Mouse (Mus musculus): ENCODE measurements around the gene Oprm1. TPM values are rescaled to one million over a fixed set of nuclear protein-coding genes. Genes with fewer than 3 reads are reported as not detected.

Oprm1 gene
- polyA plus RNA-seq, 1 experiment = 2.1 TPM

GRCm38 (mm10) chr10:6980236-6980635 lies 221.9 kb downstream of the Oprm1 start:
- peak; percentile 36 to 46 for DNase-seq
- peak overlapping the region; percentile 95 for H3K4me3 ChIP-seq (replicated peaks; ENCODE audit: insufficient read depth, low read depth, low read length)
- no peaks in the 10 kb centered on the region for H3K27me3 ChIP-seq (ENCODE audit: control insufficient read depth, insufficient read depth, low read length)
- TF ChIP-seq POLR2A (IDR thresholded peaks at IDR 0.05; ENCODE audit: borderline replicate concordance, insufficient read depth, low read length) = peak; percentile 24; the same call in 1 of the 2 replicates
- TF ChIP-seq CTCF (IDR thresholded peaks at IDR 0.05; ENCODE audit: borderline replicate concordance, insufficient read depth, low read depth, low read length) = no peak
- WGBS = under 1% methylated on average over 6 of the region's 6 CpGs
- no peaks in the 10 kb centered on the region; the same call in 1 of the 2 replicates for H3K4me1 ChIP-seq (ENCODE audit: control insufficient read depth, insufficient read depth, low read length)
- H3K27ac ChIP-seq (ENCODE audit: insufficient read depth, low read length) = peak overlapping the region; percentile 94

DNA sequence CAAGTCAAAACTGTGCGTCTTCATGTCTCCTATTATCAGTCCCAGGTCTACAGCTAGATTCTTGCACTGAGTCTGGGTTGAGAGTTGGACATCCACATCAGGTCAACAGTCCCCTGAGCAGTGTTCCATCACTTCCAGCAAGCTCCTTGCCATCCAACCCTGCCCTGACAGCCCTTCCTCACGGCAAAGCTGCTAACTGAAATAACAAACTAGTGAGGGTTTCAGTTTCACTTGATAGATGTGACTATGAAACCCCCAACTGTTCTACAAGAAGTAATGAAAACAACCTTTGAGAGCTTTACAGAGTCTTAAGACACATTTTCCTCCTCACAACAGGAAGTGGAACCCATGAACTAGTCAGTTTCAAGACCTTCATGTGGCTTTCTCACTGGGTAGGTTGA lies 224.4 kb downstream of the Oprm1 start:
- H3K27ac ChIP-seq (ENCODE audit: insufficient read depth, low read length) = no peak overlapping the region
- TF ChIP-seq POLR2A (IDR thresholded peaks at IDR 0.05; ENCODE audit: borderline replicate concordance, insufficient read depth, low read length) = no peak
- no peak for TF ChIP-seq CTCF (IDR thresholded peaks at IDR 0.05; ENCODE audit: borderline replicate concordance, insufficient read depth, low read depth, low read length)
- no peaks in the 10 kb centered on the region for H3K27me3 ChIP-seq (ENCODE audit: control insufficient read depth, insufficient read depth, low read length)
- WGBS = 86% methylated on average over 2 of the region's 2 CpGs
- no peaks in the 10 kb centered on the region; the same call in 1 of the 2 replicates for H3K4me1 ChIP-seq (ENCODE audit: control insufficient read depth, insufficient read depth, low read length)
- H3K4me3 ChIP-seq (replicated peaks; ENCODE audit: insufficient read depth, low read depth, low read length) = no peak overlapping the region
- DNase-seq = no peak

- DNase-seq = no peak
- TF ChIP-seq CTCF (IDR thresholded peaks at IDR 0.05; ENCODE audit: borderline replicate concordance, insufficient read depth, low read depth, low read length) = no peak
- TF ChIP-seq POLR2A (IDR thresholded peaks at IDR 0.05; ENCODE audit: borderline replicate concordance, insufficient read depth, low read length) = no peak
- Histone ChIP-seq H3K27me3 (ENCODE audit: control insufficient read depth, insufficient read depth, low read length) (no peaks in the 10 kb centered on the region), H3K4me1 (ENCODE audit: control insufficient read depth, insufficient read depth, low read length) (no peaks in the 10 kb centered on the region), H3K4me3 (replicated peaks; ENCODE audit: insufficient read depth, low read depth, low read length) (no peak overlapping the region), H3K27ac (ENCODE audit: insufficient read depth, low read length) (no peak overlapping the region)
- WGBS = 99% methylated on average over 2 of the region's 2 CpGs
These were observed 225.1 kb downstream of the Oprm1 start for GRCm38 (mm10) chr10:6983431-6983830.

- no peak overlapping the region for H3K4me3 ChIP-seq (replicated peaks; ENCODE audit: insufficient read depth, low read depth, low read length)
- no peak for DNase-seq
- TF ChIP-seq POLR2A (IDR thresholded peaks at IDR 0.05; ENCODE audit: borderline replicate concordance, insufficient read depth, low read length) (no peak), CTCF (IDR thresholded peaks at IDR 0.05; ENCODE audit: borderline replicate concordance, insufficient read depth, low read depth, low read length) (no peak)
- H3K27ac ChIP-seq (ENCODE audit: insufficient read depth, low read length) = no peak overlapping the region
- H3K27me3 ChIP-seq (ENCODE audit: control insufficient read depth, insufficient read depth, low read length) = no peaks in the 10 kb centered on the region
- no peaks in the 10 kb centered on the region for H3K4me1 ChIP-seq (ENCODE audit: control insufficient read depth, insufficient read depth, low read length)
- WGBS = 85% methylated on average over 4 of the region's 4 CpGs
These were observed 227.9 kb downstream of the Oprm1 start for GRCm38 (mm10) chr10:6986246-6986645.

GRCm38 (mm10) chr10:6987399-6988098 lies 229.2 kb downstream of the Oprm1 start:
- no peak for DNase-seq
- no peak overlapping the region for H3K4me3 ChIP-seq (replicated peaks; ENCODE audit: insufficient read depth, low read depth, low read length)
- WGBS = 78% methylated on average over 4 of the region's 4 CpGs
- no peaks in the 10 kb centered on the region for H3K27me3 ChIP-seq (ENCODE audit: control insufficient read depth, insufficient read depth, low read length)
- no peak overlapping the region for H3K27ac ChIP-seq (ENCODE audit: insufficient read depth, low read length)
- no peak for TF ChIP-seq CTCF (IDR thresholded peaks at IDR 0.05; ENCODE audit: borderline replicate concordance, insufficient read depth, low read depth, low read length)
- no peak for TF ChIP-seq POLR2A (IDR thresholded peaks at IDR 0.05; ENCODE audit: borderline replicate concordance, insufficient read depth, low read length)
- H3K4me1 ChIP-seq (ENCODE audit: control insufficient read depth, insufficient read depth, low read length) = no peaks in the 10 kb centered on the region

DNA sequence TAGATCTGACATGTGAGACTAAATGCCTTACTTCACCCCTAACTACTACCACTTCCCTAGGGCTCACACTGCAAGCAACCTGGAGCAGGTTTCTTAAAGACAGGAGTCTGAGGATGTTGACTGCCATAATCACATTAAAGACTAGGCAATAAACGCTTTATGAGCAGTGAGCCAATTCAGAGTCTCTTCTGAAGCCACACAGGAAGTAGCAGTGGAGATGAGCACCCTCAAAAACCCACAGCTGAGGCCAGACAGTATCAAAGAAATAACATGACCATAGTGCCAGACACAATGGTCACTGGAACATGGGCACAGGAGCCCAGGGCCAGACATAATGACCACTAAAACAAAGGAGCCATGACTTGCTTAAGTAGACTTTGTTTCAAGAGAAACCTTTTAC lies 230.2 kb downstream of the Oprm1 start:
- WGBS = 80% methylated on average over 1 of the region's 1 CpGs
- DNase-seq = no peak
- TF ChIP-seq CTCF (IDR thresholded peaks at IDR 0.05; ENCODE audit: borderline replicate concordance, insufficient read depth, low read depth, low read length) = no peak
- TF ChIP-seq POLR2A (IDR thresholded peaks at IDR 0.05; ENCODE audit: borderline replicate concordance, insufficient read depth, low read length) = no peak
- Histone ChIP-seq H3K27ac (ENCODE audit: insufficient read depth, low read length) (no peak overlapping the region), H3K4me3 (replicated peaks; ENCODE audit: insufficient read depth, low read depth, low read length) (no peak overlapping the region), H3K4me1 (ENCODE audit: control insufficient read depth, insufficient read depth, low read length) (no peaks in the 10 kb centered on the region), H3K27me3 (ENCODE audit: control insufficient read depth, insufficient read depth, low read length) (no peaks in the 10 kb centered on the region)

- Histone ChIP-seq H3K27ac (ENCODE audit: insufficient read depth, low read length) (no peak overlapping the region), H3K4me3 (replicated peaks; ENCODE audit: insufficient read depth, low read depth, low read length) (no peak overlapping the region), H3K4me1 (ENCODE audit: control insufficient read depth, insufficient read depth, low read length) (peaks cover 4% of the 10 kb centered on the region; the same call in 1 of the 2 replicates), H3K27me3 (ENCODE audit: control insufficient read depth, insufficient read depth, low read length) (no peaks in the 10 kb centered on the region)
- no peak for DNase-seq
- WGBS = 94% methylated on average over 3 of the region's 3 CpGs
- TF ChIP-seq CTCF (IDR thresholded peaks at IDR 0.05; ENCODE audit: borderline replicate concordance, insufficient read depth, low read depth, low read length) = no peak
These were observed 238.6 kb downstream of the Oprm1 start for GRCm38 (mm10) chr10:6996895-6997294.

DNA sequence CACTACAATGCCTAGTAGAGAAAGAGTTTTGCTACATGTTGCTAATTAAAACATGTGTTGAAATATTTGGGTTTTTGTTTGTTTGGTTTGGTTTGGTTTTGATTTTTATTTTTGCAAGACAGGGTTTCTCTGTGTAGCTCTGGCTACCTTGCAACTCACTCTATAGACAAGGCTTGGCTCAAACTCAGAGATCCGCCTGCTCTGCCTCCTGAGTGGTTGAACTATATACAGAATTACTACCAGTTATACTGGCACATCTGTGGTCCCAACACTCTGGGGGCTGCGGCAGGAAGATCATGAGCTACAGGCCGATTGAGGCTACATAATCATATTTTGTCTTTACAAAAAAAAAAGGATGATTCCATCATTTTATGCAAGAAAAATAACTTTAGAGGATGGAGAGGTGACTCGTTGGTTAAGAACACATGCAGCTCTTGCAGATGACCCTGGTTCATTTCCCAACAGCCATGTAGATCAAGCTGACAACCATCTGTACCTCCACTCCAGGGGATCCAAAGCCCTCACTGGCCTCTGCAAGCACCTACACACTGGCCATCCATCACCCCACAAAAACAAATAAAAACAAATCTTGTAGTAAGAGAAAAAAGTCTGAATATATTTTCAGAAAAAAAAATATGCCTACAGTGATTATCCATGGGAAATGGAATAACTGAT lies 240.4 kb downstream of the Oprm1 start:
- peak; percentile 55 to 75 for DNase-seq
- TF ChIP-seq CTCF (IDR thresholded peaks at IDR 0.05; ENCODE audit: borderline replicate concordance, insufficient read depth, low read depth, low read length) = no peak
- TF ChIP-seq POLR2A (IDR thresholded peaks at IDR 0.05; ENCODE audit: borderline replicate concordance, insufficient read depth, low read length) = no peak
- H3K27me3 ChIP-seq (ENCODE audit: control insufficient read depth, insufficient read depth, low read length) = no peaks in the 10 kb centered on the region
- no peak overlapping the region for H3K4me3 ChIP-seq (replicated peaks; ENCODE audit: insufficient read depth, low read depth, low read length)
- H3K27ac ChIP-seq (ENCODE audit: insufficient read depth, low read length) = no peak overlapping the region
- H3K4me1 ChIP-seq (ENCODE audit: control insufficient read depth, insufficient read depth, low read length) = peaks cover 4% of the 10 kb centered on the region; the same call in 1 of the 2 replicates
- WGBS = 22% methylated on average over 4 of the region's 4 CpGs
